Mouse (Mus musculus) myocyte (in vitro differentiated cells): ENCODE data around the gene 4930469K13Rik.

ENCODE experiments used
- MYOD1 ChIP-seq, 3 experiments: IDR thresholded peaks; one replicate each; pipeline ENCODE4 v1.6.1; 2011; ENCODE audit warnings: control low read depth in 2 of 3, low read depth in 2 of 3, mild to moderate bottlenecking in 2 of 3, moderate library complexity in 1 of 3; ENCODE audit not compliant: insufficient read length in 2 of 3, control insufficient read depth in 1 of 3
- MYOG ChIP-seq, 3 experiments: IDR thresholded peaks; one replicate each; pipeline ENCODE4 v1.6.1; 2011; ENCODE audit warnings: control low read depth in 2 of 3, low read depth in 2 of 3, mild to moderate bottlenecking in 2 of 3; ENCODE audit not compliant: insufficient read length in 2 of 3, control insufficient read depth in 1 of 3, insufficient read depth in 1 of 3
- POLR2A ChIP-seq: IDR thresholded peaks from one replicate; pipeline ENCODE4 v1.6.1; 2011; ENCODE audit warnings: low read depth, mild to moderate bottlenecking, control low read depth, moderate library complexity; ENCODE audit not compliant: insufficient read length
- POLR2AphosphoS2 ChIP-seq: IDR thresholded peaks from one replicate; pipeline ENCODE4 v1.6.1; 2011; ENCODE audit warnings: low read depth, control low read depth; ENCODE audit not compliant: insufficient read length
- SRF ChIP-seq: IDR thresholded peaks from one replicate; pipeline ENCODE4 v1.6.1; 2011; ENCODE audit warnings: low read depth; ENCODE audit not compliant: control insufficient read depth, insufficient read length

GRCm38 (mm10) chr11:33986525-33986924 lies 111.8 kb downstream of the 4930469K13Rik start:
- TF ChIP-seq MYOD1 (IDR thresholded peaks at IDR 0.05; ENCODE audit: control insufficient read depth in 1 of 3, insufficient read length in 2 of 3, low read depth in 2 of 3) (no peak), SRF (no peak), POLR2A (no peak), POLR2AphosphoS2 (no peak), MYOG (IDR thresholded peaks at IDR 0.05; ENCODE audit: control insufficient read depth in 1 of 3, insufficient read depth in 1 of 3, insufficient read length in 2 of 3, low read depth in 2 of 3) (no peak)
